Mouse (Mus musculus): ENCODE data around the gene Scnm1.

DNA sequence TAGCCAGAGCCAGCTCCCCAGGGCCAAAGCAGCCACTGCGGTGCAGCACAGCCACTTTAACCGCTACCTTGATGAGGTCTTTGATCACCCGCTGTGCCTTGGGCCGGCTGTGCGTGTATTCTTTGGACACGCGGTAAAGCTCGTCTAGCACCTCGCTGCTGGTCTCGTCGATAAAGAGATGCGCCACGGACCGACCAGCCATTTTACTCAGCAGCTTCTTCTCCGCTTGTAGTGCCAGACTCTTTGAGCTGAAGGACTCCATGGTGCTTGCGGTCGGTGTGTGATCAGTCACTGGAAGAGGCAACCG, 6.4 kb upstream of the Scnm1 start:
- no peak for TF ChIP-seq ZC3H11A (IDR thresholded peaks at IDR 0.05; ENCODE audit: borderline replicate concordance, low read depth, low read length)
- TF ChIP-seq CHD2 (IDR thresholded peaks at IDR 0.05; ENCODE audit: low read depth, low read length) = no peak
- no peak for TF ChIP-seq HCFC1 (IDR thresholded peaks at IDR 0.05; ENCODE audit: borderline replicate concordance, insufficient read depth, low read length)
- TF ChIP-seq ZNF384 (IDR thresholded peaks at IDR 0.05; ENCODE audit: low read depth, low read length) = no peak

All from ES-E14 (cell line).